Mouse (Mus musculus): ENCODE data around the gene 2900026A02Rik. TPM values are rescaled to one million over a fixed set of nuclear protein-coding genes. Genes with fewer than 3 reads are reported as not detected.

Gene 2900026A02Rik
- polyA plus RNA-seq, 1 experiment from 2014 or later = 4.5 TPM

DNA sequence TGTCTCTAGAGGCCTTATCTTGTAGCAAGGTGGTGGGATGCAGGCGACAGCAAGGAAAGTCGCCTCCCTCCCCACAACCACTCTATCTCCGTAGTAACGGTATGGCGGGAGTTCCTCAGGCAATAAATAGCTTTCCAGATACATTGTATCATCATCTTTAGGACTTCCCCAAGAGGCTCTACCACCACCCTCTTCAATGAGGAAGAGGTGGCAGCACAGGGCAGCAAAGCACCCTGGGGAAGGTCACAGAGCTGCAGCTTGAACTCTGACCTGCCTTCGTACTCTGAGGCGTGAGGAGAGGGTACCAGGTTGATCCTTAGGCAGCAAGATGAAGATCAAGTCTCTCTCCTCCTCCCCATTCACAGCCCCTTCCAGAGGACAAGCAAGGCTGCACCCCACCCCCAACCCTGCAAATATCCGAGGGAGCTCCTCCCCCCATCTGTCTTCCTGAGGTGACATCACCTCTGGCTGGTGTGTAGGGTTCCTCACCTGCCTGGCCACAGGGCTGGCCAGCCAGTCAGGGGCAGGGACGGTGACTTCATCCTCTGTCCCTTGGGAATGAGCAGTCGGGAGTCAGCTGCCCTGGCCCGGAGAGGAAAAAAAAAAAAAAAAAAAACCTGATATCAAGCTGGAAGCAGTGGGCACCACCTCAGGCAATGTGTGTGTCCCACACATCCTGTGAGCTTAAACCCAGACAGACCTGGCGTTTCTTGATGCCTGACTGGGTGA lies 98.5 kb downstream of the 2900026A02Rik start:
- Histone ChIP-seq H3K27me3 (no peaks in the 10 kb centered on the region), H3K4me1 (peaks cover 36% of the 10 kb centered on the region), H3K9me3 (no peaks in the 10 kb centered on the region), H3K4me3 (replicated peaks) (no peak overlapping the region), H3K9ac (no peak overlapping the region), H3K4me2 (no peak overlapping the region), H3K27ac (no peak overlapping the region), H3K36me3 (replicated peaks) (no peaks in the 10 kb centered on the region)
- WGBS = 58% methylated on average over 12 of the region's 12 CpGs
- ATAC-seq (ENCODE audit: low FRiP score) = no peak

DNA sequence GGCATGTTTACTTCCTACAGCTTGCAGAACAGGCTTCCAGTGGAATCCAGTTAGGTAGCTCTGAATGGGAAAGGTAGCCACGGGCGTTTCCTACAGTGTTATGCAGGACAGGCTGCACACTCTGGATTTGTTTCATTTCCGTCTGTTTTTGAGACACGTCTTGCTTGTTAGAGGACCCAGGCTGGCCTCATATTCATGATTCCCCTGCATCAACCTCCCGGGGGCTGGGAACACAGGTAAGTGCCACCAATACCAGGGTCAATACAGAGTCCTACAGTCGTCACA lies 99.5 kb downstream of the 2900026A02Rik start:
- WGBS = 77% methylated on average over 6 of the region's 6 CpGs
- Histone ChIP-seq H3K36me3 (replicated peaks) (no peaks in the 10 kb centered on the region), H3K27me3 (no peaks in the 10 kb centered on the region), H3K4me1 (peaks cover 42% of the 10 kb centered on the region), H3K4me2 (no peak overlapping the region), H3K27ac (no peak overlapping the region; the same call in 1 of the 2 replicates), H3K9me3 (no peaks in the 10 kb centered on the region), H3K9ac (no peak overlapping the region), H3K4me3 (replicated peaks) (no peak overlapping the region)
- no peak for ATAC-seq (ENCODE audit: low FRiP score)

- WGBS = 45% methylated on average over 15 of the region's 15 CpGs
- peaks cover 42% of the 10 kb centered on the region for H3K4me1 ChIP-seq
- H3K27me3 ChIP-seq = no peaks in the 10 kb centered on the region
- no peak for ATAC-seq (ENCODE audit: low FRiP score)
- 0 out of 2 replicates have a peak overlapping the region, but pooled peaks have one; percentile 69 for H3K27ac ChIP-seq
- H3K4me3 ChIP-seq (replicated peaks) = no peak overlapping the region
- no peak overlapping the region for H3K4me2 ChIP-seq
- no peaks in the 10 kb centered on the region for H3K36me3 ChIP-seq (replicated peaks)
- H3K9ac ChIP-seq = no peak overlapping the region
- H3K9me3 ChIP-seq = no peaks in the 10 kb centered on the region
Measured at GRCm38 (mm10) chr5:113120741-113121590, 100.1 kb downstream of the 2900026A02Rik start.

DNA sequence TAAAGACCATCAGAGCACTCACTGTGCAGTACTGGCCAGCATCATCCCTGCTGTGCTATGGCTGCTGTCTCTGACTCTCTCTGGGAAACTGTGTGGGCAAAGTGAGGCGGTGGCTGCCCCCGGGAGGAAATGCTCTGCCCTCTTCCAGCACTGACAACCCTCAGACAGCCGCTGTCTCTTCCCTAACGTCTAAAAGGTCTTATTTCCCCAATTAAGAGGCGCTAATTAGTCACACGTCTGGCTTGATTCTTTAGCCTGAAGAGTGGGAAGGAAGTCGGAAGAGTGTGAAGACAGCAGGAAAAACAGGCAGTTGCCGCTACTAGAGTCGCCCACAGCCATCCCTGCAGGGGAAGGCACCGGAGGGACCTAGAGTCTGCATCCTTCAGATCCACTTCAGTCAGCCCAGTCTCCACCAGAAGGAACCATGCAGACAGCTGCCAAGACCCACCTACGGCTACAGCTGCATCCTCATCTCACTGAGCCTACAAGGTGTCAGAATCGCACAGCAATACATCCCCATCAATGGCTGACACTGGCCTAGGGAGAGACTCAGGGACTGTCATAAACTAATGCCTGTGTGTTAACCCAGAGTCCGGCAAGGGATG lies 101.1 kb downstream of the 2900026A02Rik start:
- no peaks in the 10 kb centered on the region for H3K27me3 ChIP-seq
- no peak overlapping the region for H3K4me2 ChIP-seq
- H3K4me3 ChIP-seq (replicated peaks) = no peak overlapping the region
- H3K9me3 ChIP-seq = no peaks in the 10 kb centered on the region
- ATAC-seq (ENCODE audit: low FRiP score) = no peak
- H3K9ac ChIP-seq = 0 out of 2 replicates have a peak overlapping the region, but pooled peaks have one; percentile 2
- WGBS = 42% methylated on average over 13 of the region's 13 CpGs
- no peaks in the 10 kb centered on the region for H3K36me3 ChIP-seq (replicated peaks)
- H3K27ac ChIP-seq = peak overlapping the region; percentile 69
- peaks cover 42% of the 10 kb centered on the region for H3K4me1 ChIP-seq

DNA sequence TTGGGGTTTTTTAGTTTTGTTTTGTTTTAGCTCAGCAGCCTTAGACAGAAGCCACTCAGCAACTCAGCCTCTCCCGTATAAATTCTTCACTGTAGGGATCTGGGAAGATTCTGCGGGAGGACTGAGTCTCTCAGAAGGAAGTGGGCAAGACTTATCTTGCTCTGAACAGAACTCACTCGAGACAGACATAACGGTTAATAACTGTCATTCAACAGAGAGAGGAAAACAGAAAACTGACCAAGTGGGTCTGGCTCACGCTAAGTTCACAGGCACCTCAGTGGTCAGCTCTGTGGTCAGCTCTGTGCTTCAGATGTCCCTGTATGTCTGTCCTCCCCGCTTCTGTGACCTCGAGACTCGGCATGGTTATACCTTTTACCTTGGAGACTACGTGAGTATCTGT lies 101.7 kb downstream of the 2900026A02Rik start:
- H3K27ac ChIP-seq = peak overlapping the region; percentile 69; the same call in 1 of the 2 replicates
- no peak overlapping the region for H3K4me2 ChIP-seq
- no peaks in the 10 kb centered on the region for H3K9me3 ChIP-seq
- no peak overlapping the region for H3K9ac ChIP-seq
- H3K4me3 ChIP-seq (replicated peaks) = no peak overlapping the region
- 85% methylated on average over 9 of the region's 9 CpGs for WGBS
- H3K36me3 ChIP-seq (replicated peaks) = no peaks in the 10 kb centered on the region
- peaks cover 48% of the 10 kb centered on the region for H3K4me1 ChIP-seq
- no peaks in the 10 kb centered on the region for H3K27me3 ChIP-seq
- no peak for ATAC-seq (ENCODE audit: low FRiP score)

DNA sequence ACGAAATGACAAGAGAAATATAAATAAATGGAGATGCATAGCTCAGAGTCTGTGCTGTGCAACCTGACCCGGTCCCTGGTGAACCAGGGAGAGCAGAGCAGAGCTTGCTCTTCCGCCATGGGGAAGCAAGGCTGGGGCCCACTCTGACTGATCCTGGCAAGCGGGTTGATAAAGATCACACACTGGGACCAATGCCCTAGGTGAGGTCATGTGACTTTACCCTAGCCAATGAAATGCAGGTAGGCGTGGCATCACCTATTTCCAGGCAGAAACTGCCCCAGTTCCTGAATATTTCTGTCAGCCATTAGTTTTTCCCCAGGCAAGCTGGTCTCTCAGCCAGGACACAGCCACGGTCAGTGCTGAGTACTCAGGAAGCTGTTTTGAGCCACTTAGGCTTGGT lies 102.3 kb downstream of the 2900026A02Rik start:
- no peak for ATAC-seq (ENCODE audit: low FRiP score)
- WGBS = 45% methylated on average over 6 of the region's 6 CpGs
- no peaks in the 10 kb centered on the region for H3K36me3 ChIP-seq (replicated peaks)
- H3K4me1 ChIP-seq = peaks cover 52% of the 10 kb centered on the region
- no peak overlapping the region for H3K9ac ChIP-seq
- H3K27ac ChIP-seq = no peak overlapping the region
- H3K4me3 ChIP-seq (replicated peaks) = no peak overlapping the region
- no peaks in the 10 kb centered on the region for H3K9me3 ChIP-seq
- H3K4me2 ChIP-seq = no peak overlapping the region
- no peaks in the 10 kb centered on the region for H3K27me3 ChIP-seq

DNA sequence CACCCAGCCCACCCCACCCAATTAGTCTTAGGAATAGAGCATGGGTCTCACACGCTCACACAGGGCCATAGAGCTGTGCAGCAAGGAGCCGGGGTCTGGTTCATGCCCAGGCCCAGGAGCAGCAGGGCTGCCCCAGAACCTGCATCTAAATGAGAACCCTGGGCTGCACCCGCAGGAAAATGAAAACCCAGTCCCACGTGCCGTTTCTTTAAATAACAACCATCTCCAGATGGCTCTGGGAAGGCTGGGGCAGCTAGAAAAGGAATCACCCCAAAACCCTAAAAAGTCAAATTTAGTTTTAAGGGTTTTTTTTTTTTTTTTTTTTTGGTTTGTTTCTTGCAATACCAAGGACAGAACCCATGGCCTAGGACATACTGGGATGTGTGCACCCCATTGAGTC lies 103.7 kb downstream of the 2900026A02Rik start:
- WGBS = 86% methylated on average over 5 of the region's 5 CpGs
- no peak overlapping the region for H3K9ac ChIP-seq
- H3K27ac ChIP-seq = no peak overlapping the region
- H3K4me1 ChIP-seq = peaks cover 54% of the 10 kb centered on the region
- no peaks in the 10 kb centered on the region for H3K36me3 ChIP-seq (replicated peaks)
- H3K27me3 ChIP-seq = no peaks in the 10 kb centered on the region
- no peaks in the 10 kb centered on the region for H3K9me3 ChIP-seq
- H3K4me2 ChIP-seq = no peak overlapping the region
- ATAC-seq (ENCODE audit: low FRiP score) = no peak
- no peak overlapping the region for H3K4me3 ChIP-seq (replicated peaks)

GRCm38 (mm10) chr5:113115896-113116295 lies 105.1 kb downstream of the 2900026A02Rik start:
- H3K4me3 ChIP-seq (replicated peaks) = no peak overlapping the region
- H3K9ac ChIP-seq = no peak overlapping the region
- peaks cover 48% of the 10 kb centered on the region for H3K4me1 ChIP-seq
- no peaks in the 10 kb centered on the region for H3K36me3 ChIP-seq (replicated peaks)
- ATAC-seq (ENCODE audit: low FRiP score) = no peak
- no peak overlapping the region for H3K4me2 ChIP-seq
- 72% methylated on average over 10 of the region's 10 CpGs for WGBS
- H3K27ac ChIP-seq = no peak overlapping the region
- H3K9me3 ChIP-seq = no peaks in the 10 kb centered on the region
- no peaks in the 10 kb centered on the region for H3K27me3 ChIP-seq

- H3K4me2 ChIP-seq = no peak overlapping the region
- peaks cover 39% of the 10 kb centered on the region for H3K4me1 ChIP-seq
- H3K36me3 ChIP-seq (replicated peaks) = no peaks in the 10 kb centered on the region
- no peaks in the 10 kb centered on the region for H3K27me3 ChIP-seq
- WGBS = 52% methylated on average over 20 of the region's 20 CpGs
- peak overlapping the region; percentile 36; the same call in 1 of the 2 replicates for H3K27ac ChIP-seq
- H3K9ac ChIP-seq = no peak overlapping the region; the same call in 1 of the 2 replicates
- no peak overlapping the region for H3K4me3 ChIP-seq (replicated peaks)
- no peaks in the 10 kb centered on the region for H3K9me3 ChIP-seq
- no peak for ATAC-seq (ENCODE audit: low FRiP score)
Measured at GRCm38 (mm10) chr5:113114264-113115225, 106.5 kb downstream of the 2900026A02Rik start.

GRCm38 (mm10) chr5:113113120-113113519 lies 107.9 kb downstream of the 2900026A02Rik start:
- Histone ChIP-seq H3K36me3 (replicated peaks) (no peaks in the 10 kb centered on the region), H3K9ac (no peak overlapping the region), H3K4me1 (peaks cover 34% of the 10 kb centered on the region), H3K4me3 (replicated peaks) (no peak overlapping the region), H3K27me3 (no peaks in the 10 kb centered on the region), H3K27ac (0 out of 2 replicates have a peak overlapping the region, but pooled peaks have one; percentile 25), H3K4me2 (no peak overlapping the region), H3K9me3 (no peaks in the 10 kb centered on the region)
- no peak for ATAC-seq (ENCODE audit: low FRiP score)
- 48% methylated on average over 5 of the region's 5 CpGs for WGBS

- 25% methylated on average over 4 of the region's 4 CpGs for WGBS
- H3K9ac ChIP-seq = no peak overlapping the region
- peaks cover 28% of the 10 kb centered on the region for H3K4me1 ChIP-seq
Measured at GRCm38 (mm10) chr5:113111336-113111735, 109.7 kb downstream of the 2900026A02Rik start.

More at GRCm38 (mm10) chr5:113111336-113111735, 109.7 kb downstream of the 2900026A02Rik start:
- H3K4me2 ChIP-seq = no peak overlapping the region
- no peaks in the 10 kb centered on the region for H3K36me3 ChIP-seq (replicated peaks)
- H3K4me3 ChIP-seq (replicated peaks) = no peak overlapping the region
- H3K9me3 ChIP-seq = no peaks in the 10 kb centered on the region
- 0 out of 2 replicates have a peak overlapping the region, but pooled peaks have one; percentile 76 for H3K27ac ChIP-seq
- H3K27me3 ChIP-seq = no peaks in the 10 kb centered on the region
- ATAC-seq (ENCODE audit: low FRiP score) = no peak

Measured in forebrain, embryonic 12.5 days (tissue).